In genomic region chr9:94568386-94568785, GRCm38 (mm10) we compare ENCODE assay signal across 21 mouse cellular contexts.
"Had no signal": no experiment of that assay in that cellular context is flagged by ENCODE, and none has a peak within 500 bp of the region (broad histone marks: within the 10 kb centered on the region; RNA-seq: fewer than 3 reads in every experiment).

No protein-coding gene starts in this region.

- H3K4me1 ChIP-seq: liver, embryonic 13.5 days; liver, embryonic 15.5 days; lung, embryonic 15.5 days; midbrain, embryonic 15.5 days; neural tube, embryonic 12.5 days had no signal

- H3K9ac ChIP-seq: liver, embryonic 13.5 days; liver, embryonic 15.5 days; liver, postnatal 0 days; lung, embryonic 15.5 days; midbrain, embryonic 12.5 days; midbrain, embryonic 15.5 days; neural tube, embryonic 12.5 days had no signal

- H3K9me3 ChIP-seq: liver, embryonic 13.5 days; liver, embryonic 15.5 days; lung, embryonic 15.5 days; midbrain, embryonic 12.5 days; midbrain, embryonic 15.5 days; neural tube, embryonic 12.5 days had no signal

- ATAC-seq: liver, postnatal 0 days; lung, postnatal 0 days; midbrain, embryonic 15.5 days had no signal

- H3K27me3 ChIP-seq: liver, embryonic 13.5 days; liver, embryonic 15.5 days; lung, embryonic 15.5 days; megakaryocyte, embryonic 14.5 days; midbrain, embryonic 12.5 days; midbrain, embryonic 15.5 days; neural tube, embryonic 12.5 days had no signal

- H3K27ac ChIP-seq: liver, embryonic 13.5 days; liver, embryonic 15.5 days; lung, embryonic 15.5 days; macrophage; midbrain, embryonic 12.5 days; midbrain, embryonic 15.5 days; neural tube, embryonic 12.5 days had no signal

- H3K36me3 ChIP-seq: liver, embryonic 13.5 days; liver, embryonic 15.5 days; lung, embryonic 15.5 days; midbrain, embryonic 12.5 days; midbrain, embryonic 15.5 days; neural tube, embryonic 12.5 days had no signal

- DNase-seq: liver, embryonic 13.5 days; liver, postnatal 0 days; lung, adult 2 months; lung, postnatal 14 days; lung, postnatal 36 days; retina, postnatal 1 day; right cerebral cortex, adult 18-20 months; right cerebral cortex, postnatal 25 days; right cerebral cortex, postnatal 4 days; spleen, adult 18-20 months; thymus, adult 18-20 months; thymus, postnatal 14 days; thymus, postnatal 36 days had no signal

- H3K4me3 ChIP-seq: liver, embryonic 13.5 days; liver, embryonic 15.5 days; lung, embryonic 15.5 days; megakaryocyte, embryonic 14.5 days; midbrain, embryonic 12.5 days; midbrain, embryonic 15.5 days; neural tube, embryonic 12.5 days had no signal

- H3K4me2 ChIP-seq: liver, embryonic 13.5 days; liver, embryonic 15.5 days; lung, embryonic 15.5 days; midbrain, embryonic 12.5 days; midbrain, embryonic 15.5 days; neural tube, embryonic 12.5 days had no signal
